Mouse (Mus musculus) G1E (cell line): Measurements from ENCODE around the gene Aldh1a3.

Source experiments
- CTCF ChIP-seq: IDR thresholded peaks from 2 replicates; pipeline ENCODE4 v1.5.1; 2012; ENCODE audit warnings: low read depth, low read length, inconsistent platforms, mixed read lengths
- GATA1 ChIP-seq: IDR thresholded peaks from 2 replicates; pipeline ENCODE4 v1.6.1; 2012; ENCODE audit warnings: borderline replicate concordance, low read length, inconsistent platforms, mixed read lengths
- GATA2 ChIP-seq: IDR thresholded peaks from 2 replicates; pipeline ENCODE4 v1.6.1; 2012; ENCODE audit warnings: low read depth, low read length, inconsistent platforms, borderline replicate concordance
- POLR2AphosphoS5 ChIP-seq: IDR thresholded peaks from 2 replicates; pipeline ENCODE4 v1.6.1; 2012; ENCODE audit warnings: low read depth, low read length, inconsistent platforms; ENCODE audit not compliant: insufficient replicate concordance
- TAL1 ChIP-seq: conservative IDR thresholded peaks from 2 replicates; pipeline ENCODE4 v1.6.1; 2012; ENCODE audit warnings: low read depth, low read length, inconsistent platforms, mixed read lengths

- no peak for TF ChIP-seq CTCF
- no peak for TF ChIP-seq GATA2
- TF ChIP-seq GATA1, result no peak
- TF ChIP-seq POLR2AphosphoS5, result no peak
- TF ChIP-seq TAL1, result no peak
Measured at GRCm38 (mm10) chr7:66418981-66419380, 8.3 kb downstream of the Aldh1a3 start.
